16 mouse cellular contexts compared by ENCODE assay signal in the genomic region with DNA sequence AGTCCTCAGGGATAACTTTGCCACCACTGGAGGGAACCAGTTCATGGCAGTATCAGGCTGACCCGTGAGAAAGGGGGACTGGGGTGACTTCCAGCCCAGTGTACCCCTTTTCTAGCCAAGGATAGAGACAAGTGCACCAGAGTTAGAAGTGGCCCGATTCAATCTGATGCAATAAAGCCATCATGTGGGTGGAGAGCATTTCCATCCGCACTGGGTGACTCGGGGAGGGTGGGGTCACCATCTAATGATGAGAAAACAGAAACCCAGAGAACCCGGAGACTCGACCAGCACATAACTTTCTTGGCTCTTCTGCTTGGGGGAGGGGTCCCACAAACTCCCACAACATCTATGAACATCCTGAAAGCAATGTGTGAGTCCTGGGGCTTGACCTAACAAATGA. TPM values are rescaled to one million over a fixed set of nuclear protein-coding genes. Genes with fewer than 3 reads are reported as not detected.
"Had no signal": no experiment of that assay in that cellular context is flagged by ENCODE, and none has a peak within 500 bp of the region (broad histone marks: within the 10 kb centered on the region; RNA-seq: fewer than 3 reads in every experiment).

No protein-coding gene starts in this region.

- H3K9ac ChIP-seq: limb, embryonic 13.5 days; neural tube, embryonic 12.5 days had no signal

- H3K27ac ChIP-seq: layer of hippocampus, adult 2 months; limb, embryonic 13.5 days; liver, embryonic 14.5 days; midbrain, embryonic 13.5 days; neural tube, embryonic 12.5 days had no signal

- ATAC-seq: intestine, postnatal 0 days; midbrain, embryonic 13.5 days had no signal

- DNase-seq: kidney, adult 8-10 months; kidney, postnatal 36 days; left cerebral cortex, postnatal 4 days; lung, adult 18-20 months; right cerebral cortex, postnatal 4 days had no signal

- H3K4me3 ChIP-seq: layer of hippocampus, adult 2 months; limb, embryonic 13.5 days; midbrain, embryonic 13.5 days; neural tube, embryonic 12.5 days had no signal

- H3K27me3 ChIP-seq: midbrain, embryonic 13.5 days; neural tube, embryonic 12.5 days had no signal

- H3K4me2 ChIP-seq: limb, embryonic 13.5 days; midbrain, embryonic 13.5 days; neural tube, embryonic 12.5 days had no signal

- H3K36me3 ChIP-seq: limb, embryonic 13.5 days; midbrain, embryonic 13.5 days; neural tube, embryonic 12.5 days had no signal

- H3K4me1 ChIP-seq: limb, embryonic 13.5 days; neural tube, embryonic 12.5 days had no signal

- H3K9me3 ChIP-seq: limb, embryonic 13.5 days; midbrain, embryonic 13.5 days; neural tube, embryonic 12.5 days had no signal

RNA-seq across cellular contexts. Expression of a gene that starts 3.4 kb away (rescaled TPM):
- total RNA-seq: layer of hippocampus, adult 2 months; layer of hippocampus, postnatal 10 days; left cerebral cortex, postnatal 10 days; left cerebral cortex, postnatal 4 days; liver, adult 2 months; megakaryocyte-erythroid progenitor cell, adult 5-6 weeks had no signal
- polyA plus RNA-seq: intestine, postnatal 0 days; kidney, embryonic 16.5 days; midbrain, embryonic 13.5 days had no signal

RNA-seq across cellular contexts. Expression of a gene that starts 25.4 kb away (rescaled TPM):
- total RNA-seq: megakaryocyte-erythroid progenitor cell, adult 5-6 weeks had no signal
